Mouse (Mus musculus) C2C12 (cell line): Measurements from ENCODE around the gene Tapbpl.

Experiments used
- CTCF ChIP-seq: IDR thresholded peaks from one replicate; pipeline ENCODE4 v1.5.1; 2011; ENCODE audit not compliant: control insufficient read depth, insufficient read depth, insufficient read length
- MYOG ChIP-seq: IDR thresholded peaks from one replicate; pipeline ENCODE4 v1.6.1; 2011; ENCODE audit not compliant: control insufficient read depth, insufficient read length; ENCODE audit errors: extremely low read depth
- USF1 ChIP-seq: IDR thresholded peaks from one replicate; pipeline ENCODE4 v1.6.1; 2011; ENCODE audit warnings: low read depth, mild to moderate bottlenecking, control low read depth, moderate library complexity

DNA sequence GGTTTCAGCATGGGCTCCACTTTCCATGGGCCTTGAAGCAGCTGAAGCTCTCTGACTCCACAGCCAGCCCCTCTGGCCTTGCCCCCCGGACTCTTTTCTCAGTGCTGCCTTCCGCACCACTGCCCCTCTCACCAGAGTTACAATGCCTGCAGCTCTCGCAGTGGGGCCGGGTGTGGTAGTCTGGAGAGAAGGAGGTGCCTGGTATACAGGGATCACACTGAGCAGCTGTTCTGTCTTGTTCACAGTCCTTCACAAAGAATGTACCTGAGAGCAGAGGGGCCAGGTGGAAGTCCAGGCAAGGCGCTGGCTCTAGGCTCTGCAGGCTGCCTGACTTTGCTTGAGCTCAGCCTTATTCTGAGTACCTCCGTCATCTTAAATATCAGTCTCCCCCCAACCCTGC lies 4.7 kb upstream of the Tapbpl start:
- TF ChIP-seq USF1 (no peak), CTCF (no peak), MYOG (no peak)
